Mouse (Mus musculus): ENCODE data around the gene Smarce1.

GRCm38 (mm10) chr11:99177925-99178198 lies 53.0 kb downstream of the Smarce1 start:
- TF ChIP-seq CTCF (IDR thresholded peaks at IDR 0.05; ENCODE audit: low read depth, low read length), result no peak
- TF ChIP-seq POLR2A (IDR thresholded peaks at IDR 0.05; ENCODE audit: borderline replicate concordance, low read depth, low read length), result no peak

Data from bone marrow macrophage, adult 2 months (primary cell).